Mouse (Mus musculus) limb, embryonic 14.5 days (tissue): Measurements from ENCODE around the gene Gal3st1. TPM values are rescaled to one million over a fixed set of nuclear protein-coding genes. Genes with fewer than 3 reads are reported as not detected.

Experiments used
- ATAC-seq: fragments of 200-750 bp; cut with Nextera tagmentation; 2 replicates; pipeline ENCODE4 v1.8.0; 2017; ENCODE audit warnings: low read depth, moderate number of reproducible peaks, moderate TSS enrichment; ENCODE audit not compliant: low FRiP score
- DNase-seq: peaks from one replicate; pipeline ENCODE4 v3.0.0-alpha.2; 2015; ENCODE audit warnings: low spot score
- H3K27ac ChIP-seq: fragments of 300-500 bp; sonication (generic); replicated peaks from 2 replicates; pipeline ENCODE4 v1.5.1; 2014; ENCODE audit warnings: low read depth, mild to moderate bottlenecking, low read length, moderate library complexity, mixed read lengths
- H3K27me3 ChIP-seq: fragments of 300-500 bp; sonication (generic); 2 replicates; pipeline ENCODE4 v1.6.1; 2014; ENCODE audit warnings: low read length, mixed read lengths; ENCODE audit not compliant: control insufficient read depth, insufficient read depth
- H3K36me3 ChIP-seq: fragments of 300-500 bp; sonication (generic); 2 replicates; pipeline ENCODE4 v1.6.1; 2014; ENCODE audit warnings: mild to moderate bottlenecking, low read length, moderate library complexity, mixed read lengths; ENCODE audit not compliant: control insufficient read depth, insufficient read depth
- H3K4me1 ChIP-seq: fragments of 300-500 bp; sonication (generic); 2 replicates; pipeline ENCODE4 v1.6.1; 2014; ENCODE audit warnings: antibody characterized with exemption, low read length, mixed read lengths; ENCODE audit not compliant: control insufficient read depth, insufficient read depth
- H3K4me2 ChIP-seq: fragments of 300-500 bp; sonication (generic); replicated peaks from 2 replicates; pipeline ENCODE4 v1.6.1; 2014; ENCODE audit warnings: low read depth, mild to moderate bottlenecking, low read length, moderate library complexity; ENCODE audit not compliant: severe bottlenecking
- H3K4me3 ChIP-seq: fragments of 300-500 bp; sonication (generic); replicated peaks from 2 replicates; pipeline ENCODE4 v1.5.1; 2014; ENCODE audit warnings: low read length
- H3K9ac ChIP-seq: fragments of 300-500 bp; sonication (generic); 2 replicates; pipeline ENCODE4 v1.6.1; 2014; ENCODE audit warnings: mild to moderate bottlenecking, low read depth, low read length, moderate library complexity; ENCODE audit not compliant: severe bottlenecking
- H3K9me3 ChIP-seq: fragments of 300-500 bp; sonication (generic); 2 replicates; pipeline ENCODE4 v1.6.1; 2016; ENCODE audit warnings: low read length; ENCODE audit not compliant: control insufficient read depth
- POLR2A ChIP-seq: fragments of 200-500 bp; IDR thresholded peaks from 2 replicates; pipeline ENCODE4 v1.8.0; 2012; ENCODE audit warnings: inconsistent platforms, mild to moderate bottlenecking, moderate library complexity, borderline replicate concordance; ENCODE audit not compliant: insufficient read depth, insufficient read length; ENCODE audit errors: extremely low read depth
- WGBS: fragments of 180-500 bp; shearing (Covaris S2); extraction: QIAGEN DNeasy Blood & Tissue Kit; methylation state at CpG from one replicate; pipeline ENCODE4 v1.1.7; 2014; 5-methylcytosine and 5-hydroxymethylcytosine counted together
- polyA plus RNA-seq, 2 experiments: library from polyadenylated mRNA; depleted of rRNA in 1 of 2; stranded (reverse) in 1 of 2; unstranded in 1 of 2; fragments of >200 nt; fragmentation: Nextera tagmentation in 1 of 2; extraction: Ambion mirVana in 1 of 2; gene quantifications; 2 replicates each; pipeline versions ENCODE4 v1.2.1 to v1.2.3; 2012 to 2014

Gal3st1 gene
- polyA plus RNA-seq, 2 experiments = 3.1 to 5.9 TPM

DNA sequence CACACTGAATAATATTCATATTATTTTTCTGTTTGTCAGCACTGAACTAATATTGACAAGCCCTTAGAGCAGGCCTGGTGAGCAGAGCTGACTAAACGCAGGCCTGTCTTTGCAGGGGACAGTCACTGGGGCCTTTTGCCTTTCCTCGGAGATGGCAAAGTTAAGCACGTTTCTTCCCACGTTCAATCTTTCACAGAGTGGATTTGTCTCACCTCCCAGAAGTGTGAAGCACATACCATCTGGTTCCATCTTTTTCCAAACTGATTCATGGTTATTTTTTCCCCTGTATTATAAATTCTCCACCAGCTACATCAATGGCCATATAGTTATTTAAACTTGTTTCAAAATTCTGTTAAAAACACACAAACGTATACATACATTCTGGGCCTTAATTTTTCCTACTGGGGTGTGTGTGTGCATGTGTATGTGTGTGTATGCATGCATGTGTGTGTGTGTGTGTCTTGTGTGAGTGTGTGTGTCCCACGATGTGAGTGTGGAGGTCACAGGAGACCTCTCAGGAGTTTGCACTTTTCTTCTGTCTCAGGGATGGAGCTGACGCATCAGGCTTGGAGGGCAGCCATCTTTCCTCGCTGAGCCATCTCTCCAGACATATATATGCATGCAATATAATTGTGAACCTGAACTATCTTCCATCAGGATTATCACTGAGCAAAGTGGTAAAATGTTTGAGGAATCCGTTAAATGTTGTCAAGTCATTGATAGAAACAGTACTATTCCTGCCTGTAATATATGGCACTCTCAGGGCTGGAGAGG is 44.3 kb downstream of the Gal3st1 start:
- H3K4me1 ChIP-seq = no peaks in the 10 kb centered on the region
- H3K9ac ChIP-seq = no peak overlapping the region
- H3K4me3 ChIP-seq = no peak overlapping the region
- no peak overlapping the region for H3K4me2 ChIP-seq
- H3K27me3 ChIP-seq = no peaks in the 10 kb centered on the region
- no peaks in the 10 kb centered on the region for H3K9me3 ChIP-seq
- WGBS = 74% methylated on average over 9 of the region's 9 CpGs
- no peak for DNase-seq
- H3K27ac ChIP-seq = no peak overlapping the region
- H3K36me3 ChIP-seq = no peaks in the 10 kb centered on the region
- ATAC-seq = no peak
- no peak for TF ChIP-seq POLR2A

DNA sequence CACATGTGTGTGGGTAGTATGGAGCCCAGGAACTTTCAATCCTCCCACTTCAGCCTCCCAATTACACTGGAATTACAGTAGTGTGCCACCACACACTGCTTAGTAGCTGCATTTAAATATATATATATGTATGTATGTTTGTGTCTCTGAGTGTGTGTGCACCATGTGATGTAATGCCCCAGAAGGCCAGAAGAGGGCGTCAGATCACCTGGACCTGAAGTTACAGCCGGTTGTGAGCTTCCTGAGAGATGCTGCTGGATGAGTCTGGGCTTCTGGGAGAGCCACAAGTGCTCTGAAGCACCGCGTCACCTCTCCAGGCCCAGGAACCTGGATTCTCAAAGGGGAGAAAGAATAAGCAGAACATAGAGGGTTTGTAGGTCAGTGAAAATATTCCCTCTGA is 45.9 kb downstream of the Gal3st1 start:
- H3K9ac ChIP-seq = no peak overlapping the region
- no peaks in the 10 kb centered on the region for H3K27me3 ChIP-seq
- no peak for DNase-seq
- H3K4me2 ChIP-seq = no peak overlapping the region
- no peaks in the 10 kb centered on the region for H3K9me3 ChIP-seq
- H3K4me1 ChIP-seq = no peaks in the 10 kb centered on the region
- no peak for TF ChIP-seq POLR2A
- H3K36me3 ChIP-seq = no peaks in the 10 kb centered on the region
- H3K4me3 ChIP-seq = no peak overlapping the region
- no peak for ATAC-seq
- 78% methylated on average over 4 of the region's 4 CpGs for WGBS
- no peak overlapping the region for H3K27ac ChIP-seq

GRCm38 (mm10) chr11:4031126-4031941 is 47.9 kb downstream of the Gal3st1 start, which contains the start of gene Sec14l4:
TSS of gene Sec14l4 (plus strand) at chr11:4031462.
- 33% methylated on average over 14 of the region's 16 CpGs for WGBS

GRCm38 (mm10) chr11:4031961-4032360 is 48.5 kb downstream of the Gal3st1 start:
- no peak overlapping the region for H3K4me3 ChIP-seq
- DNase-seq (no peak), ATAC-seq (no peak)
- no peak overlapping the region for H3K9ac ChIP-seq
- WGBS = 18% methylated on average over 12 of the region's 12 CpGs
- H3K9me3 ChIP-seq = no peaks in the 10 kb centered on the region
- H3K27me3 ChIP-seq = no peaks in the 10 kb centered on the region
- no peak overlapping the region for H3K27ac ChIP-seq
- TF ChIP-seq POLR2A = no peak
- no peak overlapping the region for H3K4me2 ChIP-seq
- H3K4me1 ChIP-seq = no peaks in the 10 kb centered on the region
- no peaks in the 10 kb centered on the region for H3K36me3 ChIP-seq

More at GRCm38 (mm10) chr11:4031126-4031941, 47.9 kb downstream of the Gal3st1 start, which contains the start of gene Sec14l4:
- Histone ChIP-seq H3K9ac (no peak within 1 kb of the TSS), H3K36me3 (no peaks in the 10 kb centered on the region), H3K4me3 (no peak within 1 kb of the TSS), H3K9me3 (no peaks in the 10 kb centered on the region), H3K27ac (no peak within 1 kb of the TSS), H3K27me3 (no peaks in the 10 kb centered on the region), H3K4me1 (no peaks in the 10 kb centered on the region), H3K4me2 (no peak within 1 kb of the TSS)
- no peak for ATAC-seq
- no peak for TF ChIP-seq POLR2A
- no peak for DNase-seq

DNA sequence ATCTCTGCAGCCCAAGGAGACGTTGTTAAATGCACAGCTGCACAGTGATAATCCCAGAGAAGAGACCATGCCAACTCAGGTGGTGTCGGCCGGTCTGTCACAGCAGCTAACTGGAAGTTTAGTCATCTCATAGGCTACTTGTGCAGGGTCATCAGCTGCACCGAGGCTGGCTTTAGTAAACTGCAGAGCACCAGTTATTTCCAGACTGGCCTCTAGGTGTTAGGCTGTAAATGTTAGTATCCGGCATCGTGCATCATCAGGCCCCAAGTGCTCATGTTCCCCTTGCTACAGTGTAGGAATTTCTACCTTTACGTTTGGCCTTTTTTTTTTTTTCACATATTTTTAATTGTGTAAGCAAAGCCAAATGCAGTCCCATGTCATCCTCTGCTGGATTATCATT is 50.0 kb downstream of the Gal3st1 start:
- no peaks in the 10 kb centered on the region for H3K27me3 ChIP-seq
- H3K27ac ChIP-seq = no peak overlapping the region
- H3K9me3 ChIP-seq = no peaks in the 10 kb centered on the region
- no peaks in the 10 kb centered on the region for H3K36me3 ChIP-seq
- WGBS = 51% methylated on average over 7 of the region's 7 CpGs
- no peaks in the 10 kb centered on the region for H3K4me1 ChIP-seq
- no peak for TF ChIP-seq POLR2A
- H3K9ac ChIP-seq = no peak overlapping the region
- DNase-seq (no peak), ATAC-seq (no peak)
- H3K4me3 ChIP-seq = no peak overlapping the region
- no peak overlapping the region for H3K4me2 ChIP-seq
